Mouse (Mus musculus): Measurements from ENCODE around the gene Chek2. TPM values are rescaled to one million over a fixed set of nuclear protein-coding genes. Genes with fewer than 3 reads are reported as not detected.

Gene Chek2
- total and polyA plus RNA-seq, 3 experiments = 22.2 to 24.1 TPM; not detected in 1

- no peaks in the 10 kb centered on the region for H3K27me3 ChIP-seq (ENCODE audit: control insufficient read depth in 1 of 2, insufficient read depth in 2 of 2, low read length in 2 of 2)
Measured at GRCm38 (mm10) chr5:110794363-110794762, 45.4 kb upstream of the Chek2 start.

GRCm38 (mm10) chr5:110797696-110798095 is 42.1 kb upstream of the Chek2 start:
- no peak overlapping the region for H3K9ac ChIP-seq (ENCODE audit: control insufficient read depth, low read depth, low read length, poor library complexity, severe bottlenecking)
- H3K27me3 ChIP-seq (ENCODE audit: control insufficient read depth in 1 of 2, insufficient read depth in 2 of 2, low read length in 2 of 2) = no peaks in the 10 kb centered on the region
- H3K4me1 ChIP-seq (ENCODE audit: control insufficient read depth in 1 of 2, insufficient read depth in 2 of 2, low read length in 2 of 2) = peaks cover 4 to 5% of the 10 kb centered on the region in 2 experiments
- no peak for DNase-seq (ENCODE audit: low read depth, low spot score)
- H3K27ac ChIP-seq (ENCODE audit: control insufficient read depth, low read depth, low read length) = no peak overlapping the region
- H3K9me3 ChIP-seq (replicated peaks; ENCODE audit: insufficient read depth, low read length) = no peaks in the 10 kb centered on the region
- peaks cover 0 to 6% of the 10 kb centered on the region in 2 experiments; a peak in 3 of 4 replicates for H3K36me3 ChIP-seq (ENCODE audit: control insufficient read depth in 1 of 2, insufficient read depth in 2 of 2, low read length in 2 of 2)
- no peak for TF ChIP-seq SMC3 (IDR thresholded peaks at IDR 0.05; ENCODE audit: low read depth, low read length)
- TF ChIP-seq ZNF384 (IDR thresholded peaks at IDR 0.05; ENCODE audit: low read depth, low read length) = no peak
- no peak for TF ChIP-seq HCFC1 (IDR thresholded peaks at IDR 0.05; ENCODE audit: low read depth, low read length)
- H3K79me2 ChIP-seq (ENCODE audit: control insufficient read depth, insufficient read depth, low read length, poor library complexity) = no peaks in the 10 kb centered on the region
- H3K4me3 ChIP-seq (ENCODE audit: control insufficient read depth in 1 of 2, insufficient read depth in 1 of 2, low read depth in 2 of 2, low read length in 2 of 2) = no peak overlapping the region

More at GRCm38 (mm10) chr5:110794363-110794762, 45.4 kb upstream of the Chek2 start:
- no peak for DNase-seq (ENCODE audit: low read depth, low spot score)
- Histone ChIP-seq H3K9ac (ENCODE audit: control insufficient read depth, low read depth, low read length, poor library complexity, severe bottlenecking) (no peak overlapping the region), H3K27ac (ENCODE audit: control insufficient read depth, low read depth, low read length) (no peak overlapping the region), H3K4me3 (ENCODE audit: control insufficient read depth in 1 of 2, insufficient read depth in 1 of 2, low read depth in 2 of 2, low read length in 2 of 2) (no peak overlapping the region), H3K36me3 (ENCODE audit: control insufficient read depth in 1 of 2, insufficient read depth in 2 of 2, low read length in 2 of 2) (no peaks in the 10 kb centered on the region; a peak in 1 of 4 replicates), H3K4me1 (ENCODE audit: control insufficient read depth in 1 of 2, insufficient read depth in 2 of 2, low read length in 2 of 2) (no peaks in the 10 kb centered on the region), H3K79me2 (ENCODE audit: control insufficient read depth, insufficient read depth, low read length, poor library complexity) (no peaks in the 10 kb centered on the region), H3K9me3 (replicated peaks; ENCODE audit: insufficient read depth, low read length) (no peaks in the 10 kb centered on the region)
- no peak for TF ChIP-seq BHLHE40 (IDR thresholded peaks at IDR 0.05; ENCODE audit: borderline replicate concordance, low read depth, low read length)
- TF ChIP-seq SMC3 (IDR thresholded peaks at IDR 0.05; ENCODE audit: low read depth, low read length) = no peak
- TF ChIP-seq RCOR1 (IDR thresholded peaks at IDR 0.05; ENCODE audit: low read depth, low read length) = no peak

- H3K9me3 ChIP-seq (replicated peaks; ENCODE audit: insufficient read depth, low read length) = no peaks in the 10 kb centered on the region
- H3K4me3 ChIP-seq (ENCODE audit: control insufficient read depth in 1 of 2, insufficient read depth in 1 of 2, low read depth in 2 of 2, low read length in 2 of 2) = no peak overlapping the region
- H3K27ac ChIP-seq (ENCODE audit: control insufficient read depth, low read depth, low read length) = no peak overlapping the region
- no peak overlapping the region for H3K9ac ChIP-seq (ENCODE audit: control insufficient read depth, low read depth, low read length, poor library complexity, severe bottlenecking)
- TF ChIP-seq TBP (IDR thresholded peaks at IDR 0.05; ENCODE audit: low read depth, low read length) = no peak
- no peak for TF ChIP-seq MXI1 (IDR thresholded peaks at IDR 0.05; ENCODE audit: low read depth, low read length)
- TF ChIP-seq GATA1 (IDR thresholded peaks at IDR 0.05; ENCODE audit: low read depth, low read length) = no peak
- TF ChIP-seq MAZ (IDR thresholded peaks at IDR 0.05; ENCODE audit: low read depth, low read length) = no peak
- TF ChIP-seq CTCF (IDR thresholded peaks at IDR 0.05 in 2 of 3, conservative IDR thresholded peaks at IDR 0.05 in 1 of 3; ENCODE audit: control insufficient read depth in 1 of 3, insufficient read depth in 1 of 3, low read depth in 2 of 3, low read length in 3 of 3, poor library complexity in 1 of 3, severe bottlenecking in 1 of 3) = no peak
- no peak for TF ChIP-seq UBTF (IDR thresholded peaks at IDR 0.05; ENCODE audit: borderline replicate concordance, insufficient read depth, low read depth, low read length)
- TF ChIP-seq MAFK (IDR thresholded peaks at IDR 0.05; ENCODE audit: borderline replicate concordance, low read depth, low read length) = no peak
- no peak for TF ChIP-seq ZC3H11A (IDR thresholded peaks at IDR 0.05; ENCODE audit: low read depth, low read length)
- TF ChIP-seq CHD1 (IDR thresholded peaks at IDR 0.05; ENCODE audit: low read depth, low read length) = no peak
- no peak for TF ChIP-seq ZKSCAN1 (IDR thresholded peaks at IDR 0.05; ENCODE audit: low read depth, low read length)
- no peak for TF ChIP-seq SMC3 (IDR thresholded peaks at IDR 0.05; ENCODE audit: low read depth, low read length)
- no peak for TF ChIP-seq POLR2AphosphoS5 (IDR thresholded peaks at IDR 0.05; ENCODE audit: borderline replicate concordance, low read depth, low read length)
- no peak for TF ChIP-seq MYB (IDR thresholded peaks at IDR 0.05; ENCODE audit: low read depth, low read length)
- no peak for DNase-seq (ENCODE audit: low read depth, low spot score)
- no peaks in the 10 kb centered on the region for H3K79me2 ChIP-seq (ENCODE audit: control insufficient read depth, insufficient read depth, low read length, poor library complexity)
- no peaks in the 10 kb centered on the region for H3K27me3 ChIP-seq (ENCODE audit: control insufficient read depth in 1 of 2, insufficient read depth in 2 of 2, low read length in 2 of 2)
- peaks cover 10 to 25% of the 10 kb centered on the region in 2 experiments for H3K4me1 ChIP-seq (ENCODE audit: control insufficient read depth in 1 of 2, insufficient read depth in 2 of 2, low read length in 2 of 2)
- H3K36me3 ChIP-seq (ENCODE audit: control insufficient read depth in 1 of 2, insufficient read depth in 2 of 2, low read length in 2 of 2) = peaks cover 0 to 29% of the 10 kb centered on the region in 2 experiments; a peak in 3 of 4 replicates
Measured at GRCm38 (mm10) chr5:110801036-110801624, 38.6 kb upstream of the Chek2 start.
